Mouse (Mus musculus) mouse trophoblast stem cell (cell line): ENCODE results near the gene Cd40lg.

Experiments
- in situ Hi-C, 2 experiments: fragments of 300-500 bp; cut with MseI, MboI; formaldehyde crosslinking; loops; 2 replicates in 1 of 2; 3 replicates in 1 of 2; pipeline ENCODE4 v1.15.1; 2025

Cd40lg gene

GRCm38 (mm10) chrX:57211876-57212275 lies at the start of gene Cd40lg:
Gene Cd40lg (plus strand): TSS chrX:57212143.
- in situ Hi-C loops = no loop called here

- in situ Hi-C loops = no loop called here
Measured at GRCm38 (mm10) chrX:57166549-57166948, 45.4 kb upstream of the Cd40lg start.

GRCm38 (mm10) chrX:57171269-57171668 lies 40.7 kb upstream of the Cd40lg start:
- in situ Hi-C loops = no loop called here

- in situ Hi-C loops = no loop called here
Measured at GRCm38 (mm10) chrX:57177225-57177779, 34.6 kb upstream of the Cd40lg start.

GRCm38 (mm10) chrX:57182470-57182869 lies 29.5 kb upstream of the Cd40lg start:
- in situ Hi-C loops = no loop called here

GRCm38 (mm10) chrX:57183359-57183758 lies 28.6 kb upstream of the Cd40lg start:
- in situ Hi-C loops = no loop called here

- in situ Hi-C loops = no loop called here
Measured at GRCm38 (mm10) chrX:57187301-57187700, 24.6 kb upstream of the Cd40lg start.

- in situ Hi-C loops = no loop called here
Measured at GRCm38 (mm10) chrX:57189335-57189734, 22.6 kb upstream of the Cd40lg start.

GRCm38 (mm10) chrX:57196319-57196718 lies 15.6 kb upstream of the Cd40lg start:
- in situ Hi-C loops = no loop called here

- in situ Hi-C loops = no loop called here
Measured at GRCm38 (mm10) chrX:57198036-57198435, 13.9 kb upstream of the Cd40lg start.

GRCm38 (mm10) chrX:57200397-57200796 lies 11.5 kb upstream of the Cd40lg start:
- in situ Hi-C loops = no loop called here

GRCm38 (mm10) chrX:57210591-57210990 lies 1.4 kb upstream of the Cd40lg start:
- in situ Hi-C loops = no loop called here

GRCm38 (mm10) chrX:57212862-57213261 lies 919 bp downstream of the Cd40lg start:
- in situ Hi-C loops = no loop called here

- in situ Hi-C loops = no loop called here
Measured at GRCm38 (mm10) chrX:57215495-57215894, 3.6 kb downstream of the Cd40lg start.

- in situ Hi-C loops = no loop called here
Measured at GRCm38 (mm10) chrX:57216271-57216670, 4.3 kb downstream of the Cd40lg start.

- in situ Hi-C loops = no loop called here
Measured at GRCm38 (mm10) chrX:57219563-57219962, 7.6 kb downstream of the Cd40lg start.

GRCm38 (mm10) chrX:57221881-57222280 lies 9.9 kb downstream of the Cd40lg start:
- in situ Hi-C loops = no loop called here

- in situ Hi-C loops = no loop called here
Measured at GRCm38 (mm10) chrX:57223301-57223700, 11.4 kb downstream of the Cd40lg start.

- in situ Hi-C loops = no loop called here
Measured at GRCm38 (mm10) chrX:57228178-57228577, 16.2 kb downstream of the Cd40lg start.

- in situ Hi-C loops = no loop called here
Measured at GRCm38 (mm10) chrX:57233596-57233995, 21.7 kb downstream of the Cd40lg start.

GRCm38 (mm10) chrX:57235982-57236381 lies 24.0 kb downstream of the Cd40lg start:
- in situ Hi-C loops = no loop called here

GRCm38 (mm10) chrX:57238572-57238971 lies 26.6 kb downstream of the Cd40lg start:
- in situ Hi-C loops = no loop called here

GRCm38 (mm10) chrX:57253329-57254055 lies 41.5 kb downstream of the Cd40lg start:
- in situ Hi-C loops = no loop called here
